Mouse (Mus musculus) forebrain, embryonic 13.5 days (tissue): ENCODE results near the gene Plcg2. TPM values are rescaled to one million over a fixed set of nuclear protein-coding genes. Genes with fewer than 3 reads are reported as not detected.

Experiments used
- ATAC-seq: fragments of 200-750 bp; cut with Nextera tagmentation; 2 replicates; pipeline ENCODE4 v1.8.0; 2017
- H3K27ac ChIP-seq: fragments of 300-500 bp; sonication (generic); 2 replicates; pipeline ENCODE4 v1.5.1; 2015; ENCODE audit warnings: inconsistent platforms, mild to moderate bottlenecking, moderate library complexity
- H3K27me3 ChIP-seq: fragments of 300-500 bp; sonication (generic); 2 replicates; pipeline ENCODE4 v1.6.1; 2015; ENCODE audit warnings: mild to moderate bottlenecking, inconsistent platforms
- H3K36me3 ChIP-seq: fragments of 300-500 bp; sonication (generic); 2 replicates; pipeline ENCODE4 v1.6.1; 2015; ENCODE audit warnings: mild to moderate bottlenecking, inconsistent platforms; ENCODE audit not compliant: poor library complexity, severe bottlenecking
- H3K4me1 ChIP-seq: fragments of 300-500 bp; sonication (generic); 2 replicates; pipeline ENCODE4 v1.6.1; 2015; ENCODE audit warnings: inconsistent platforms
- H3K4me2 ChIP-seq: fragments of 300-500 bp; sonication (generic); 2 replicates; pipeline ENCODE4 v1.6.1; 2015; ENCODE audit warnings: inconsistent platforms, mild to moderate bottlenecking, moderate library complexity
- H3K4me3 ChIP-seq: fragments of 300-500 bp; sonication (generic); 2 replicates; pipeline ENCODE4 v1.5.1; 2015; ENCODE audit warnings: mild to moderate bottlenecking, inconsistent platforms
- H3K9ac ChIP-seq: fragments of 300-500 bp; sonication (generic); 2 replicates; pipeline ENCODE4 v1.6.1; 2015; ENCODE audit warnings: mild to moderate bottlenecking, inconsistent platforms
- H3K9me3 ChIP-seq: fragments of 300-500 bp; sonication (generic); replicated peaks from 2 replicates; pipeline ENCODE4 v1.6.1; 2016; ENCODE audit warnings: inconsistent platforms
- WGBS: fragments of 180-500 bp; shearing (Covaris S2); methylation state at CpG from one replicate; pipeline ENCODE4 v1.1.7; 2015; 5-methylcytosine and 5-hydroxymethylcytosine counted together
- polyA plus RNA-seq: library from polyadenylated mRNA; unstranded; fragments of >200 nt; fragmentation: Nextera tagmentation; extraction: Ambion mirVana; gene quantifications from 2 replicates; pipeline ENCODE4 v1.2.1, GENCODE M21; 2015

The Plcg2 gene
- polyA plus RNA-seq, 1 experiment from 2014 or later: 0.84 TPM

- H3K36me3 ChIP-seq: no peaks in the 10 kb centered on the region
- H3K9me3 ChIP-seq: 0 out of 2 replicates have a peak, but pooled peaks cover 5% of the 10 kb centered on the region
- no peak overlapping the region for H3K9ac ChIP-seq
- peaks cover 13% of the 10 kb centered on the region for H3K4me1 ChIP-seq
- 31% methylated on average over 11 of the region's 11 CpGs for WGBS
- H3K27ac ChIP-seq: no peak overlapping the region
- ATAC-seq: peak; percentile 57; the same call in 1 of the 2 replicates
- H3K4me2 ChIP-seq: peak overlapping the region; percentile 15; the same call in 1 of the 2 replicates
- no peak overlapping the region for H3K4me3 ChIP-seq
- no peaks in the 10 kb centered on the region for H3K27me3 ChIP-seq
These were observed 162.4 kb downstream of the Plcg2 start for GRCm38 (mm10) chr8:117660358-117661031.

GRCm38 (mm10) chr8:117667349-117668124 is 169.4 kb downstream of the Plcg2 start:
- H3K36me3 ChIP-seq: no peaks in the 10 kb centered on the region
- WGBS: 86% methylated on average over 13 of the region's 13 CpGs
- no peak for ATAC-seq
- H3K4me3 ChIP-seq: no peak overlapping the region
- H3K27me3 ChIP-seq: no peaks in the 10 kb centered on the region
- no peak overlapping the region for H3K4me2 ChIP-seq
- no peak overlapping the region for H3K27ac ChIP-seq
- H3K9me3 ChIP-seq: 0 out of 2 replicates have a peak, but pooled peaks cover 5% of the 10 kb centered on the region
- no peak overlapping the region for H3K9ac ChIP-seq
- peaks cover 5% of the 10 kb centered on the region; the same call in 1 of the 2 replicates for H3K4me1 ChIP-seq

GRCm38 (mm10) chr8:117670461-117670860 is 172.4 kb downstream of the Plcg2 start:
- Histone ChIP-seq H3K36me3 (no peaks in the 10 kb centered on the region), H3K4me1 (peaks cover 9% of the 10 kb centered on the region), H3K4me3 (no peak overlapping the region), H3K4me2 (no peak overlapping the region), H3K9me3 (no peaks in the 10 kb centered on the region), H3K27ac (no peak overlapping the region), H3K9ac (no peak overlapping the region), H3K27me3 (no peaks in the 10 kb centered on the region)
- ATAC-seq: no peak
- WGBS: 24% methylated on average over 11 of the region's 11 CpGs

GRCm38 (mm10) chr8:117672558-117672957 is 174.5 kb downstream of the Plcg2 start:
- WGBS: 87% methylated on average over 3 of the region's 3 CpGs
- no peak for ATAC-seq

GRCm38 (mm10) chr8:117673430-117673830 is 175.3 kb downstream of the Plcg2 start, which contains the start of gene Sdr42e1:
Gene Sdr42e1 (minus strand): TSS chr8:117673689.
- no peaks in the 10 kb centered on the region for H3K36me3 ChIP-seq
- no peak for ATAC-seq
- peaks cover 9% of the 10 kb centered on the region for H3K4me1 ChIP-seq
- H3K4me2 ChIP-seq: peak within 1 kb of the TSS; percentile 67
- H3K4me3 ChIP-seq: peak within 1 kb of the TSS; percentile 46
- H3K9ac ChIP-seq: peak within 1 kb of the TSS; percentile 64
- no peaks in the 10 kb centered on the region for H3K9me3 ChIP-seq
- H3K27ac ChIP-seq: no peak within 1 kb of the TSS
- H3K27me3 ChIP-seq: no peaks in the 10 kb centered on the region
- WGBS: 17% methylated on average over 17 of the region's 17 CpGs

More at GRCm38 (mm10) chr8:117672558-117672957, 174.5 kb downstream of the Plcg2 start:
- no peak overlapping the region for H3K4me2 ChIP-seq
- H3K9ac ChIP-seq: no peak overlapping the region
- no peaks in the 10 kb centered on the region for H3K27me3 ChIP-seq
- no peaks in the 10 kb centered on the region for H3K36me3 ChIP-seq
- no peak overlapping the region for H3K4me3 ChIP-seq
- no peaks in the 10 kb centered on the region for H3K9me3 ChIP-seq
- H3K27ac ChIP-seq: no peak overlapping the region
- H3K4me1 ChIP-seq: peaks cover 9% of the 10 kb centered on the region

- Histone ChIP-seq H3K36me3 (no peaks in the 10 kb centered on the region), H3K9me3 (no peaks in the 10 kb centered on the region), H3K27ac (no peak overlapping the region), H3K4me2 (no peak overlapping the region), H3K4me1 (peaks cover 9% of the 10 kb centered on the region), H3K9ac (no peak overlapping the region), H3K4me3 (no peak overlapping the region), H3K27me3 (no peaks in the 10 kb centered on the region)
- no peak for ATAC-seq
- 86% methylated on average over 5 of the region's 5 CpGs for WGBS
These were observed 177.1 kb downstream of the Plcg2 start for GRCm38 (mm10) chr8:117675171-117675570.

GRCm38 (mm10) chr8:117676460-117676859 is 178.4 kb downstream of the Plcg2 start:
- H3K9ac ChIP-seq: no peak overlapping the region
- H3K36me3 ChIP-seq: no peaks in the 10 kb centered on the region
- H3K9me3 ChIP-seq: no peaks in the 10 kb centered on the region
- peaks cover 4% of the 10 kb centered on the region for H3K4me1 ChIP-seq
- no peak for ATAC-seq
- H3K27me3 ChIP-seq: no peaks in the 10 kb centered on the region
- no peak overlapping the region for H3K4me2 ChIP-seq
- WGBS: 78% methylated on average over 9 of the region's 9 CpGs
- no peak overlapping the region for H3K4me3 ChIP-seq
- no peak overlapping the region for H3K27ac ChIP-seq

GRCm38 (mm10) chr8:117677011-117677410 is 178.9 kb downstream of the Plcg2 start:
- no peaks in the 10 kb centered on the region for H3K27me3 ChIP-seq
- ATAC-seq: no peak
- no peaks in the 10 kb centered on the region for H3K36me3 ChIP-seq
- no peaks in the 10 kb centered on the region for H3K9me3 ChIP-seq
- H3K9ac ChIP-seq: no peak overlapping the region
- H3K4me3 ChIP-seq: no peak overlapping the region
- H3K4me1 ChIP-seq: peaks cover 4% of the 10 kb centered on the region
- H3K4me2 ChIP-seq: no peak overlapping the region
- no peak overlapping the region for H3K27ac ChIP-seq
- 85% methylated on average over 8 of the region's 8 CpGs for WGBS

- Histone ChIP-seq H3K27ac (no peak overlapping the region), H3K4me2 (no peak overlapping the region), H3K27me3 (no peaks in the 10 kb centered on the region), H3K9ac (no peak overlapping the region), H3K9me3 (no peaks in the 10 kb centered on the region), H3K36me3 (no peaks in the 10 kb centered on the region), H3K4me1 (no peaks in the 10 kb centered on the region), H3K4me3 (no peak overlapping the region)
- no peak for ATAC-seq
- WGBS: 87% methylated on average over 4 of the region's 4 CpGs
These were observed 180.6 kb downstream of the Plcg2 start for GRCm38 (mm10) chr8:117678650-117679049.

- WGBS: 86% methylated on average over 10 of the region's 10 CpGs
- H3K36me3 ChIP-seq: no peaks in the 10 kb centered on the region
- H3K4me2 ChIP-seq: no peak overlapping the region
- no peaks in the 10 kb centered on the region for H3K4me1 ChIP-seq
- ATAC-seq: no peak
- no peaks in the 10 kb centered on the region for H3K27me3 ChIP-seq
- no peaks in the 10 kb centered on the region for H3K9me3 ChIP-seq
- no peak overlapping the region for H3K9ac ChIP-seq
- no peak overlapping the region for H3K4me3 ChIP-seq
- H3K27ac ChIP-seq: no peak overlapping the region
These were observed 185.9 kb downstream of the Plcg2 start for GRCm38 (mm10) chr8:117683925-117684472.

- no peaks in the 10 kb centered on the region for H3K9me3 ChIP-seq
- no peaks in the 10 kb centered on the region for H3K36me3 ChIP-seq
- no peaks in the 10 kb centered on the region for H3K4me1 ChIP-seq
- no peak for ATAC-seq
- H3K4me2 ChIP-seq: no peak overlapping the region
- H3K27me3 ChIP-seq: no peaks in the 10 kb centered on the region
- no peak overlapping the region for H3K4me3 ChIP-seq
- 76% methylated on average over 11 of the region's 11 CpGs for WGBS
- H3K9ac ChIP-seq: no peak overlapping the region
- no peak overlapping the region for H3K27ac ChIP-seq
These were observed 186.4 kb downstream of the Plcg2 start for GRCm38 (mm10) chr8:117684504-117684903.
